ENCODE assay signal across 8 mouse cellular contexts in genomic region chr5:123720328-123721311, GRCm38 (mm10). TPM values are rescaled to one million over a fixed set of nuclear protein-coding genes. Genes with fewer than 3 reads are reported as not detected.
A peak's percentile ranks its signal among the peaks of the same experiment; 100 is the strongest.
DNase-seq lines count a peak whose midpoint lies in the region; ATAC-seq lines count a peak whose summit lies in the region.

TSS of gene Zcchc8 (minus strand) at chr5:123721100.

- H3K9ac ChIP-seq in hindbrain, embryonic 11.5 days (ENCODE audit: low read depth, low read length), result peak within 1 kb of the TSS; percentile 88

- no peaks in the 10 kb centered on the region for H3K27me3 ChIP-seq in hindbrain, embryonic 11.5 days (ENCODE audit: control insufficient read depth, insufficient read depth, low read length)

- peak within 1 kb of the TSS; percentile 75 for H3K4me2 ChIP-seq in hindbrain, embryonic 11.5 days (replicated peaks; ENCODE audit: low read depth, low read length)

- 0 out of 2 replicates have a peak, but pooled peaks cover 3% of the 10 kb centered on the region for H3K36me3 ChIP-seq in hindbrain, embryonic 11.5 days (ENCODE audit: control insufficient read depth, insufficient read depth, low read length)

- H3K27ac ChIP-seq in hindbrain, embryonic 11.5 days (ENCODE audit: low read depth, low read length), result peak within 1 kb of the TSS; percentile 88

- no peaks in the 10 kb centered on the region for H3K9me3 ChIP-seq in hindbrain, embryonic 11.5 days (ENCODE audit: control insufficient read depth, low read length)

- H3K4me1 ChIP-seq in hindbrain, embryonic 11.5 days (replicated peaks; ENCODE audit: control insufficient read depth, insufficient read depth, low read length), result no peaks in the 10 kb centered on the region

- peak within 1 kb of the TSS; percentile 91 for H3K4me3 ChIP-seq in hindbrain, embryonic 11.5 days (ENCODE audit: low read depth, low read length)

- under 1% methylated on average over 83 of the region's 83 CpGs for WGBS in hindbrain, embryonic 11.5 days

- DNase-seq in Muller cell, postnatal 12 days (ENCODE audit: inconsistent ontology term), result peak; percentile 95
- peak; percentile 97 for DNase-seq in cerebellum, adult 9-11 months
- DNase-seq in frontal cortex, adult 2 months (ENCODE audit: extremely low spot score in 1 of 2, low spot score in 1 of 2), result peak; percentile 97 to 98
- peak; percentile 99 for DNase-seq in hindbrain, embryonic 11.5 days (ENCODE audit: low spot score)
- peak; percentile 93 to 94 for DNase-seq in layer of hippocampus, postnatal 10 days (ENCODE audit: low spot score in 2 of 2)
- DNase-seq in lung, postnatal 10 days, result peak; percentile 98
- DNase-seq in ovary, postnatal 36 days (ENCODE audit: low spot score), result peak; percentile 92
- peak; percentile 96 for DNase-seq in thymus, postnatal 25 days

- peak; percentile 100 for ATAC-seq in hindbrain, embryonic 11.5 days (ENCODE audit: low FRiP score)

RNA-seq across cellular contexts. Expression of gene Zcchc8, which starts in this region (rescaled TPM):
- 56.0 and 61.6 TPM in 2 replicates for polyA plus RNA-seq in frontal cortex, adult 2 months (2012; rRNA removed)
- 73.4 and 83.6 TPM in 2 replicates for polyA plus RNA-seq in hindbrain, embryonic 11.5 days (2014; fragmentation: Nextera tagmentation; extraction: Ambion mirVana)
- total RNA-seq in layer of hippocampus, postnatal 10 days (2021), result 10 to 100 TPM; 50.5 to 50.7 TPM

Comparison
In these comparisons a context has a peak if more than half of its experiments do, and no peak if none do; other contexts are left out.
1. Peak in every context shown above with its lines: DNase-seq, ATAC-seq, H3K4me3 ChIP-seq and H3K27ac ChIP-seq.